Mouse (Mus musculus) right cerebral cortex, postnatal 14 days (tissue): ENCODE measurements around the gene Rdh16.
"Not testable (repeated sequence)": the region's sequence is repeated elsewhere in the genome, so short reads cannot be mapped to it uniquely, and the experiment has no call there.

Experiments
- DNase-seq: peaks from one replicate; pipeline ENCODE4 v3.0.0; 2022

The Rdh16 gene

GRCm38 (mm10) chr10:127800891-127801290 is at the start of gene Rdh16:
Gene Rdh16, plus strand, starts transcription at chr10:127801152.
- DNase-seq: no peak

GRCm38 (mm10) chr10:127751548-127751947 is 49.4 kb upstream of the Rdh16 start, which contains the start of gene Gpr182:
Gene Gpr182, minus strand, starts transcription at chr10:127751732.
- no peak for DNase-seq

GRCm38 (mm10) chr10:127754566-127755166 is 46.3 kb upstream of the Rdh16 start:
- no peak for DNase-seq

GRCm38 (mm10) chr10:127755246-127755645 is 45.7 kb upstream of the Rdh16 start:
- DNase-seq: no peak

- no peak for DNase-seq
Measured at GRCm38 (mm10) chr10:127755770-127756468, 45.0 kb upstream of the Rdh16 start.

- no peak for DNase-seq
Measured at GRCm38 (mm10) chr10:127759181-127760110, 41.5 kb upstream of the Rdh16 start, which contains the start of the genes Rdh1 and Rdh16f1. Gene Rdh1, plus strand, starts transcription at chr10:127759721. Gene Rdh16f1, plus strand, starts transcription at chr10:127759787.

- DNase-seq: not testable (repeated sequence)
Measured at GRCm38 (mm10) chr10:127762926-127763325, 38.0 kb upstream of the Rdh16 start.

GRCm38 (mm10) chr10:127763914-127764680 is 36.9 kb upstream of the Rdh16 start:
- DNase-seq: no peak

- DNase-seq: no peak
Measured at GRCm38 (mm10) chr10:127766564-127766963, 34.4 kb upstream of the Rdh16 start.

- no peak for DNase-seq
Measured at GRCm38 (mm10) chr10:127776011-127776410, 24.9 kb upstream of the Rdh16 start, which contains the start of gene Rdh9. Gene Rdh9, plus strand, starts transcription at chr10:127776386.

- not testable (repeated sequence) for DNase-seq
Measured at GRCm38 (mm10) chr10:127782321-127782720, 18.6 kb upstream of the Rdh16 start.

GRCm38 (mm10) chr10:127785411-127785810 is 15.5 kb upstream of the Rdh16 start:
- DNase-seq: not testable (repeated sequence)

GRCm38 (mm10) chr10:127799295-127799694 is 1.7 kb upstream of the Rdh16 start:
- no peak for DNase-seq

- DNase-seq: no peak
Measured at GRCm38 (mm10) chr10:127801612-127802011, 660 bp downstream of the Rdh16 start.

GRCm38 (mm10) chr10:127802236-127802635 is 1.3 kb downstream of the Rdh16 start:
- no peak for DNase-seq

- DNase-seq: no peak
Measured at GRCm38 (mm10) chr10:127804416-127804815, 3.5 kb downstream of the Rdh16 start.

- no peak for DNase-seq
Measured at GRCm38 (mm10) chr10:127815888-127816287, 14.9 kb downstream of the Rdh16 start.

GRCm38 (mm10) chr10:127817268-127817910 is 16.4 kb downstream of the Rdh16 start:
- not testable (repeated sequence) for DNase-seq

- not testable (repeated sequence) for DNase-seq
Measured at GRCm38 (mm10) chr10:127821806-127822205, 20.9 kb downstream of the Rdh16 start.

GRCm38 (mm10) chr10:127825386-127825785 is 24.4 kb downstream of the Rdh16 start:
- DNase-seq: peak; percentile 12

- DNase-seq: no peak
Measured at GRCm38 (mm10) chr10:127829121-127829520, 28.2 kb downstream of the Rdh16 start.

GRCm38 (mm10) chr10:127834186-127834585 is 33.2 kb downstream of the Rdh16 start:
- not testable (repeated sequence) for DNase-seq
